Mouse (Mus musculus): ENCODE measurements around the gene Itga7. TPM values are rescaled to one million over a fixed set of nuclear protein-coding genes. Genes with fewer than 3 reads are reported as not detected.

The Itga7 gene
- total RNA-seq, 2 experiments from 2014 or later = 8.9 to 9.1 TPM

DNA sequence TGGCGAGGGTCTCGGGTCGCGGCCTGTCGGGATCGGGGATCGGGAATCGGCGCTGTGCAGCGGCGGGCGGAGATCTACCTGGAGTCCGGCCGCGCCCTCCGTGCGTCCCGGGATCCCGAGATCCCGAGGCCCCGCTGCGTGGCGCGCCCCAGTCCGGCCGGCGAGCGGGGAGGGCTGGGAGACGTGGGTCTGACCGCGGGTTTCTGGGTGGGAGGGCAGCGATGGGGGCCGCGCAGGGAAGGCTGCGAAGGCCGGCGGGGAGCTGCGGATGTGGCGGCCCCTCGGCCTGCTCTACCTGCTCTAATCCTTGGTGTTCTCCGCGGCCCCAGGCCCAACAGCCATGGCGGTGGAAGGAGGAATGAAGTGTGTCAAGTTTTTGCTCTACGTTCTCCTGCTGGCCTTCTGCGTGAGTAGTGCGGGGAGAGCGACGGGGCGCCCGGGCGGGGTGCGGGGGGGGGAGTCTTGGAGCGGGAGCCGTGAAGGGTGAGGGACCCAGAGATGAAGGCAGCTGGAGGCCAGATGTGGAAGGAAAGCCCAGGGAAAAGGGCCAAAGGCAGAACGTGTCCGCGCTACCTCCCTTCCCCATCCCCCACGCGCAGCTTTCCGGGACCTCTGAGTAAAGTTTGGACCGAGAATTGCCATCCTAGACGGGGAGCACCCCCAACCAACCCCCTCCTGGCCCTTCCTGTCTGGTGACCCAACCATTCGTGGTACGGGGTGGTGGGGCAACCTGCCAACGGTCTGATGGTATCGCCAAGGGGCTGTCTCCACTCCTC, 23.4 kb upstream of the Itga7 start:
- peak; percentile 87 for DNase-seq
- intact Hi-C loops (cut with DNase I) = no loop called here

DNA sequence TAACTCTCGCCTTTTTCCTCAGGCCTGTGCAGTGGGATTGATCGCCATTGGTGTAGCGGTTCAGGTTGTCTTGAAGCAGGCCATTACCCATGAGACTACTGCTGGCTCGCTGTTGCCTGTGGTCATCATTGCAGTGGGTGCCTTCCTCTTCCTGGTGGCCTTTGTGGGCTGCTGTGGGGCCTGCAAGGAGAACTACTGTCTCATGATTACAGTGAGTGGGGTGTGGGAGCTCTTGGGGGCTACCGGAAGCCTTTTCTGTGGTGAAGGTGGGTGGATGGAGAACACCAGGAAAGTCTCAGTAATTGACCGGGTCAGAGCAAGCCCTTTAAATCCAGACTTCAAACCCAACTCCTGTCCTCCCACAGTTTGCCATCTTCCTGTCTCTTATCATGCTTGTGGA, 22.2 kb upstream of the Itga7 start:
- intact Hi-C loops (cut with DNase I) = no loop called here
- no peak for DNase-seq

DNA sequence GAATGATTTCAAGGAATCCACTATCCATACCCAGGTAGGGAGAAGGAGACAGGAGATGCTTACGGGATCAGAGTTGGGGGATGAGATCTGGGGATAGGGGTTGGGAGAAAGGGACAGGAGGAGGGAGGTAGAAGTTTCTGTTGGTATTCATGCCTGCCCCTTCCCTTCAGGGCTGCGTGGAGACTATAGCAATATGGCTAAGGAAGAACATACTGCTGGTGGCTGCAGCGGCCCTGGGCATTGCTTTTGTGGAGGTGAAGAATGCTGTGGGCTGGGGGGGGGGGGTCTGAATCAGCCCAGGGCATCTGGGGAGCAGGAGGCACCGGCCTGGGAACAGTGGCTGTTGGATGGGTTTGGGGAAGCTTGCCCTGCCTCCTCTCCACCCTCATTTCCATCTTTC, 21.4 kb upstream of the Itga7 start:
- no peak for DNase-seq
- intact Hi-C loops (cut with DNase I) = no loop called here

DNA sequence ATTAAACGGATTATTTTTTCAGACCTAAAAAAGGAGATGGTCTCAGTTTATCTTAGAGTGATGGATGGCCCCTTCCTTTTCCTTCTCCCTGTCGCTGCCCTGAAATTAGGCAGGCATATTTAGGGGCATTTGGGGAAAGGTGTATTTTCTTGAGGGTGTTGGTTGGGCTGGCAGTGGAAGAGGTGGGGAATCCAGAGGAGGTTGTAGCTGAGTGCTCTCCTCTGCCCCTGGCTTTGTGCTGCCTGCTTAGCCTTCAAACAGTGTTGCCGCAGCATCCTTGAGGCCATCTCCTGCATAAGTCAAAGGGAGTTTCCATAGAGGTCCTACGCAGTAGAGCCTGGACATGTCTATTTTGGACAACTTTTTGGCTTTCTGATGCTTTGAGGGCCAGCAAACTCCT, 20.8 kb upstream of the Itga7 start:
- DNase-seq = no peak
- intact Hi-C loops (cut with DNase I) = no loop called here

DNA sequence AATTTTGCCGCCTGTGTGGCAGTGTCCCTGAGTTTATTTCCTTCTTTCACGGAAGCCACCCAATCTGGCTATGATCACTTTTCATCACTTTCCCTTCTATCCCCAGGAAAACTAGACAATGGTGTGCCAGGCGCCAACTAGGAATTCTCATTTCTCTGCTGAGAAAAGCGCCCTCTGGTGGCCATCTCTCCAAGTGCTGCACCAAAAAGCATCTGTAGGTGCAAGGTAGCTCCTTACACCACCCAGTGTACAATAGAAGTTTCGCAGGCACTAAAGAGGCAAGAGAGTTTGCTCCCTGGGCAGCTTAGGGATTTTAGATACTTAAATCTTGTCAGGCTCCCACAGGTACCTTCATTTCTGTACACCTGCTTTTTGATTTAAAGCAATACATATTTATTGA, 20.4 kb upstream of the Itga7 start:
- peak; percentile 95 for DNase-seq
- intact Hi-C loops (cut with DNase I) = no loop called here

DNA sequence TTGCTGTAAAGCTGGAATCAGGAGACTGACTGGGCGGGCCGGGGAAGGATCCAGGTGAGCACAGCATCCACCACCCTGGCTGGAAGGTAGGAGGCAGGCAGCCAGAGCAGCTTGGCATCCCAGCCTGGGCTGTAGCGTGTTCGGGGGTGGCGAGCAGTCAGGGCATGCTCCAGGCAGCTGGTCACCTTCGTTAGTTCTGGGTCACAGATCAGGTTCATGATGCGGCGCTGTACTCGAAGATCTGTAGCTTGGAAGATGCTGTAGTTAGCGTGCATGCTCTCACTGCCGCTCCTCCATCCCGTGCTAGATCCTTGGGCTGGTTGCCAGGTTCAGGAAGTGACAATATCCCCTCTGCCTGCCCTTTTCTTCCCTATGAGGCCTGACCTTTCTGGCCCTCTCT, 19.9 kb upstream of the Itga7 start:
- peak; percentile 43 for DNase-seq
- intact Hi-C loops (cut with DNase I) = no loop called here

DNA sequence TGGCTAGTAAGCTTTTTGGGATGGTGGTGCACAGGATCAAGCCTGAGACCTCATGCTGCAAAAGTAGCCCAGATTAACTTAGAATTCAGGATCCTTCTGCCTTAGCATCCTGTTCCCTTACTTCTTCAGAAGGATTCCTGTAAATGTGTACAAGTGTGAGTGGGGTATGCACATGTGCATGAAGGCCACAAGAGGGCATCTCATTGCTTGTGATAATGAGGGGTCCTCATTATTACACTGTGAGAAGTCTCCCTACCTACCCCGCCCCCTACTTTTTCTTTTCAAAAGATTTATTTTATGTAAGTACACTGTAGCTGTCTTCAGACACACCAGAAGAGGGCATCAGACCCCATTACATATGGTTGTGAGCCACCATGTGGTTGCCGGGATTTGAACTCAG, 18.1 kb upstream of the Itga7 start:
- no peak for DNase-seq

DNA sequence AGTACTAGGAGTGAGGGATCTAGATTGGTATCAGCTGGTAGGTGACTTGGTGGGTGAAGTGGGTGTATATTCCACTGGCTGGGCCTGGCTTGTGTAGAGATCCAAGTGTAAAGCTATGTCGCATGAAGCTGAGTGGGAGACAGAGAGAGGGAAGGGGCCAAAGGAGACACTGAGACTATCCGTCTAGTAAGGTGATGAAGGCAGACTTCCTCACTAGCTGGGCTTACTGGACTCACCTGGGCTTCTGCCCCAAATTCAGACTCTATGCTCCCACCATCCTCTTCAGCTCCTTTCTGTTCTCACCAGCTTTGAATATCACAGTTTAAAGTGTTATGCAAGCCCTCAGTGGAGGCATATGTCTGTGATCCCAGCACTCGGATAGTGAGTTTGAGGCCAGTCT, 17.0 kb upstream of the Itga7 start:
- no peak for DNase-seq
- intact Hi-C loops (cut with DNase I) = no loop called here

More for the DNA sequence above, 18.1 kb upstream of the Itga7 start:
- intact Hi-C loops (cut with DNase I) = no loop called here

DNA sequence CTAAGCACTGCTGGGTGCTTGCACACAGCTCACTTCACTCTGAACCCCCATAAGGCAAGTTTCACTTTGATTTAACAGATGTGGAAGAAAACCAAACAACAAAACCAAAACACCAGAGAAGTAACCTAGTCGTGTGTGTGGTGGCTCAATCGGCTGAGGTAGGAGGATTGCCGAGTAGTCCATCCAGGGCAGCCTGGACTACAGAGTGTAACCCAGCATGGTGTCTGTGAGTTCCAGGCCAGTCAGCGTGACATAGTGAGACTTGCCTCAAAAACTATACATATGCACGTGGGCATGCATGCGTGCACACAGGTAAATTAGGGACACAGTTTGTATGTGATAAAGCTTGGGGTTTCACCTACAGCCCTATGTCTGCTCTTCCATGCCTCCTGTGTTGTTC, 16.2 kb upstream of the Itga7 start:
- no peak for DNase-seq
- intact Hi-C loops (cut with DNase I) = no loop called here

DNA sequence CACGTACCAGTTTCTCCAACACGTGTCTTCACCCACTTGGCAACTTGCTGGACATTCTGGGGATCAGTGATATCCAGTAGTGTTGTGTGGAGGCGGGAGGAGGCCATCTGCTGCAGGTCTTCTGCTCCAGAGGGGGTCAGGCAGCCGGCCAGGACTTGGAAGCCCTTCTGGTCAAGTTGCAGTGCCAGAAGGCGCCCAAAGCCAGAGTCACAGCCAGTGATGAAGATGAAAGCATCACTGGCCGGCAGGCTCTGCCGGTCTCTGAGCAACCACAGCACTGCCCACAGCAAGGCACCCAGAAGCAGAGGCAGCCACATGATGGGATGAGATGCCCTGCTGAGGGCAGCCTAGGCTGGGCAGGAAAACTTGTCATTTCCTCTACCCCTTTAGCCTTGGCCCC, 15.4 kb upstream of the Itga7 start:
- intact Hi-C loops (cut with DNase I) = no loop called here
- DNase-seq = peak; percentile 98

DNA sequence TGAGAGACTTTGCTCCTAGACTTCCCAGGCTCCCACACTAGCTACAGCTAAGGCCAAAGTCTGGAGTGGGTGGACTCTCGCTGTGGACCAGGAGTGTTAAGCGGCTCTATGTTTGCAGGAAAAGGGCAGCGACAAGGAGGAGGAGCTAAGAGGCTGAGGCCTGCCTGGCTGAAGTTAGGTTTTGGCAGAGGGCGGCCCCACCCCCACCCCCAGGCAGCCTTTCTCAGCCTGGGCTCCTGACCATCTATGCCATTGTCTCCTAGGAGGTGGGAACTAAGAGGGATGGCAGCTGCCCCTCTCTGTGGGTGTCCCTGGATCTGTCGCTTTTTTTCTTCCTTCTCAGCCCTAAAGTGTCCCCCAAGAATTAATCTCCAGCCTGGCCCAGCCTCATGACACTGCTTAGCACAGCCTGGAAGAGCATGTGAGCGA, 14.4 kb upstream of the Itga7 start:
- DNase-seq = peak; percentile 88

DNA sequence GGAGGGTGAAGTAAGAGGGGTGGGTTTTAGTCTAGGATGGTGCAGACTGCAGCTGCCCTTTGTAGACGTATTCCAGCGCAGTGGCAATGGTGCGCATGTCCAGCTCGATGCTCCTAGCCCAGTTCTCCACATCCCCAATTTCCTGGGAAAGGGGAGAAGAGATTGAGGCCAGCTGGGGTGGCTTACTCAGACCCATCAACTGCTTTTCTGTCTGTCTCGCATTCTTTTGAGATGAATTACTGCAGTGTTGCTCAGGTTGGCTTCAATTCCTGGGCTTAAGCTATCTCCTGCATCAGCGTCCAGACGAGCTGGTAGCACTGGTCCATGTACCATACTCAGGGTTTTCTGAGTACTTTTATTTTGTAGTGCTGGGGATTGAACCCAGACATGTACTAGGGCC, 13.7 kb upstream of the Itga7 start:
- intact Hi-C loops (cut with DNase I) = no loop called here
- no peak for DNase-seq

More for the DNA sequence above, 14.4 kb upstream of the Itga7 start:
- intact Hi-C loops (cut with DNase I) = no loop called here

DNA sequence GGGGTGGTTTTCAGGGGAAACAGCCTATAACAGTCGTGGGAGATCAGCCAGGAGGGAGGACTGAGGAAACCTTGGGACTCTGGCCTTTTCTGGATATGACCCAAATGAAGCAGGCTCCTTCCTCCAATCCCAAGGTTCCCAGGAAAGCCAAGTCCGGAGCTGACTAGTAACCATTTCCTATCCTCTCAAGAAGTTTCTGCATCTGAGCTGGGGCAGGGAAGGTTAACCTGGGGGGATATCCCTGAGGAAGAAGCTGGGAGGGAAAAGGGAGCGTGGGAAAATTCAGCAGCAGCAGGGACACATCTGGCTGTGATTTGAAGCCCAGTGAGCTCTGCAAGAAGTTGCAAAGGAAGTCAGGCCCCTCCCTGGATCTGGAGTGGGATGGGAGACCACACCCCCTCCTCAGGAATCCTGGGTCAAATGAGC, 12.9 kb upstream of the Itga7 start:
- intact Hi-C loops (cut with DNase I) = no loop called here

DNA sequence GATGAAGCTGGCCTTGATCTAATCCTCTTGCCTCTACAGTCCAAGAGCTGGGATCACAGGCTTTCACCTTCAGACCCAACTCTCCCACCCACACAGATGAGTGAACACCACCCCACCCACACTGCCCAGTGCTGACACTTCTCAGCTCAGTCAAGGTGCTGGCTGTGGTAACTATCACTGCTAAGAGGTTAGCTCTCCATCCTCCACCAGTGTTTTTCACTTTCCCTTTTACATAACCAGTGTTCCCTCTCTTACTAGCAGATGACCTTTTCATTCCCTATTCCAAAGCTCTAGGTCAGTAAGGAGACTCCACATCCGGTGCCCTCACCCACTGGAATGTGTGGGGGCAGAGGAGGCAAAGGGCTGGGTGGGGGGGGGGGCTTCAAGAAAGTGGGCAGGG, 12.4 kb upstream of the Itga7 start:
- intact Hi-C loops (cut with DNase I) = no loop called here
- DNase-seq = no peak

More for the DNA sequence above, 12.9 kb upstream of the Itga7 start:
- peak; percentile 19 for DNase-seq

DNA sequence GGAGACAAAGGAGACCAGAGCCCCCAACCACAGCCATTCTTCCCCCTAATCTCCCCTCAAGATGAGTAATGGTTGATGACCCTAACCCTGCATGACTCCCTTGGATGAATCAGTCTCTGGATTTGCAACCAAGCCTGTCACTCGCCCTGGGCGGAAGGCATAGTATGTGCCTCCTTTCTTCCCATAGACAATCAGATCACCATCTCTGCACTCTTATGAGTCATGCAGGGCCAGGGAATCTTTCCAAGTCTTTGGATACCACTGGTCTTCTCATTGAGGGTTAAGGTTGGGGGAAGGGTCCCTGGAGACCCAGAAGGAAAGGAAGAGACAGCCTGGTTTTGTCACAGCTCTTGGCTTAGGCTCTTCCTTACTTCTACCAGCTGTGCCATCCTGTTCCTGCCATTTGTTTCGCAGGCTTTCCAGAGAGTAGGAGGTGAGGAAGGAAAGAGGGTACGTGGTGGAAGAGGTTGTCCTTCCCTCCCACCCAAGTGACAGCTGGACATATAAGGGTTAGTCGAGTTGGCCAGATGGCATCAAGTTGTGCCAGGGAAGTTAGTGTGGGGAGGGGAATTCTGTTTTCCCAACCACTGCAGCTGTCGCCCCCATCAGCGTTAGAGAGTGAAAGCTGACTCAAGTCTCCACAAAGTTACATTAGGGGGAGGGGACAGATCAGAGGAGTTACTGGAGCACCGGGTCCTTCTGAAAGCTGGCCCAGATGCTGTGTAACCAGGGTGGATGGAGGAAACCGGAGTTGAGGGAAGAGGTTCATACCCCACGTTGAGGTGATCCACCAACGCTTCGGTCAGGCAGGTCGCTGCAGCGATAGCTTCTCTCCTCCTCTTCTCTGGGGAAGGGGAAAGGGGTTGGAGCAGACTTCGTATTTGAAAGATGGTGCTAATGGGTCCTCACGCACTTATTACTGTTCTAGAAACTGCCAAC, 11.5 kb upstream of the Itga7 start:
- intact Hi-C loops (cut with DNase I) = no loop called here
- DNase-seq = peak; percentile 70

DNA sequence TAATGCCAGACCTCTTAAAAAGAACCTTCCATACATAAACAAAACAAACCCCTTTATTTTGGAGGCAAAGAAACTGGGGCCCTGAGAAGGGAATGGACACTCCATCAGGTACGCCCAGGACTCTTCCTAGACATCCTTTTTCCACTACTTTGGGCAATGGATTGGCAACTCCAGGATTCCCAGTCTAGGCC, 10.9 kb upstream of the Itga7 start, which contains the start of gene Rdh5:
TSS of gene Rdh5 (minus strand) at position 67 of the 191 bp plus-strand sequence.
- intact Hi-C loops (cut with DNase I) = no loop called here
- no peak for DNase-seq

DNA sequence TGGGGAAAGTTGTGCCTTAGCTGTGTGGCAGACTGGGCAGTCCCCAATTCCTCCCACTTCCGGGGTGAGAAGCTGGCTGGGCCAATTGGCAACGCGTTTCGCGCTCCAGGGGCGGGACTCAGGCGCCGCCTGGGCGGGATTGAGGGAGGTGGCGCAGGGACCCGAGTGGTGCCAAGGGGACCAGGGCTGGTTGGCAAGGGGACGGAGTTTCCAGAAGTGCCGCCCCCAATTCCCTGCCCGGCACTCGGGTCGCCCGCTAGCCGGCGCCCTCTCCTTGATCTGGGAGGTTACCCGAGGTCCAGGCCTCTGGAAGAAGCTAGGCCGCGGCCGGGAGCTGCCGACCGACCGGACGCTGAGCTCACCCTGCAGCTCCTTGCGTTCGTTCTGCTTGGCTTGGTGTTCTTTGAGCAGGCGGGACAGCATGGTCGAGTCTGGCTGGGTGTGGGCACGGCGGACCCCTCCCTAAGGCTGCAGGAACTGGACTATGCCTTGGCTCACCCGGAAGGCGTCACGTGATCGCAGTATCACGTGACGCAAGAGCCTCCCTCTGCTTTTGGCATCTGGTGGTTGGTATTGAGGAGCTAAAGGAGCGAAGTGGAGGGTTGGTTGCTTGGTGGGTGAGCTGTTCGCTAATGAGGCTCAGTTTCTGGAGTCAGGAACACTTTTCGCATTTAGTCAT, 10.5 kb upstream of the Itga7 start:
- intact Hi-C loops (cut with DNase I) = no loop called here
- DNase-seq = peak; percentile 98

DNA sequence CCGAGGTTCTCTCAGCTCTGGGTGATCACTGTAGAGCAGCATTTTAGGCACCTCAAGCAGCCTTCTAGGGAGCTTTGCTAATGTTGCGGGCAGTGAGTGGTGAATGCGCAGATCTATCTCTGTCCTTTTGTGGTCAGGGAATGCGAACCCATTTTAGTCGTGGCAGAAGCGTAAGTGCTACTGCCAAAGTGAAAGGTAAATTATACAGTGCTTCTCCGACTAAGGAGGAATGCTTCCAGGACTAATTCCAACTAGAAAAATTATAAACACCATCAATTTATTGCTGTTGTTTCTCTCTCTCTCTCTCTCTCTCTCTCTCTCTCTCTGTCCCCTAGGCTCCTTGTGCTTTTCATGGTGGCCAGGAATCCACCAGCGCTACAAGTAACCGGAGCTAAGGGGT, 9.7 kb upstream of the Itga7 start, which contains the start of gene Bloc1s1:
TSS of gene Bloc1s1 (minus strand) at position 101 of the 400 bp plus-strand sequence.
- intact Hi-C loops (cut with DNase I) = no loop called here
- DNase-seq = no peak

DNA sequence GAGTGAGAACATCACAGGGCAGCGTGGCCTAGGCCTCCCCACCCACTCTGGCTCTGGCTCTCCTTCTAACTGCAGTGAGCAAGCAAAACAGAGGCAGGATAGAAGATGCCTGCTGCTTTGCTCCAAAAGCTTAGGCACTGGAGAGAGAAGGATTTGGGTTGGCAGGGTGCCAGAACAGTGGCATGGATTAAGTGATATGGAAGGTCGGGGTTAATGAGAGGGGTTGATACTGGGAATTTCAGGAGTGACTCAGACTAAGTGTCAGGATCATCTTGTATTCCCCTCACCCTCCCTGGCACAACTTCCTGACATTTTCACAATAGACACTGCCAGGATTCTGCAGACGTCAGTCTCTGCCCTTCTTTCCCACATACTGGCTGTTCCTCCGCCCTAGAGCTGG, 5.3 kb upstream of the Itga7 start:
- intact Hi-C loops (cut with DNase I) = no loop called here
- DNase-seq = peak; percentile 59

DNA sequence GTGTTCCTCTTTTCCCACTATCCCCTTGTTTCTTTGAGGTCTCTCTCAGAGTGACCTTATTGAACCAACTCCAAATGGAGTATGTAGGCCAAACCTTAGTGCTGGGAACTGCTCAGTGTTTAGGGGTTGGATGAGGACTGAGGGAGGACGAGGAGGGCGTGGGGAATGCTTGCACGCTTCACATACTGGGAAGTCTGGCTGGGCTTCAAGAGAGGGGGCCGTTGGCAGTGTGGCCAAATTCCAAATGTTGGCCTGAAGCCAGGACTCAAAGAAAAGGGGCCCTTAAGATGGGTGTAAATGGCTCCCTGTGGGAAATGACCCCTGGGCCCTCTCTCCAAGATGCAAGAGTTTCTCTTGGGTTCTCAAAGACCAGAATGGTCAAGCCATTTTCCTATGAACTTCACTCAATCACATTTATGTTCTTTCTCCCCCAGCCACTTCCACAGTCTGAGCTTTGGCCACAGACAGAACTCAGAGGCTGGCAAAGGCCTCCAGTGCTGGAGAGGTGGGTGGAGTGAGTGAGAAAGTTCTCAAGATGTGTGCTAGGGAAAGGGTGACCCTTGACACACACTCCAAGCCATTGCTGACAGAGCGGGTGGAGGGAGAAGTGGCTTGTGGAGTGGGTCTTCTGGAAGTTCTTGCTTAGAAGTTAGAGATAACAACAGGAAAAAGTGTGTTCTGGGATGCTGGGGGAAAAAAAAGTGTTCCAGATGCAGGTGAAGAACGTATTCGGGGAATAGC, 3.8 kb upstream of the Itga7 start:
- peak; percentile 61 for DNase-seq
- intact Hi-C loops (cut with DNase I) = no loop called here

DNA sequence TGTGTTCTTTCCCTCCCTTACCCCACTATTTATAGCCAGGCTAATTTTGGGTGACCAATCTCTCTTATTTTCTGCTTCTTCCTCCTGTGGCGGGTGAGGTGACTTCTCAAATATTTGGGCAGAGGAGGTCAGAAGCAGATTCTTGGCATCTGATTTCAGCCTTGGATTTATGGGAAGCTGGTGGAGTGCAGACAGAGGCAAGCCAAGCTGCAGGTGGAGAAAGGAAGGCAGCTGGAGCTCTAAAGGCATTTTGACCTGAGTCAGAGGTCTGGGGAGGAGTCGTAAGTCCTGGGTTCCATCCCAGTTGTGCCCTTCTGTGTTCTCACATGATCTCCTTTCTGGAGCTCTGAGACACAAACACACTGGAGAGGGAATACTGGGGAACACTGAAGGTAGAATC, 2.2 kb upstream of the Itga7 start:
- intact Hi-C loops (cut with DNase I) = no loop called here
- no peak for DNase-seq

Measured in left cerebral cortex, postnatal 4 days (tissue).